Mouse (Mus musculus) layer of hippocampus, postnatal 36 days (tissue): ENCODE measurements around the gene Gjb3. TPM values are rescaled to one million over a fixed set of nuclear protein-coding genes. Genes with fewer than 3 reads are reported as not detected.

ENCODE experiments used
- DNase-seq, 2 experiments: peaks; one replicate each; pipeline ENCODE4 v3.0.0; 2022
- total RNA-seq, 2 experiments: library from RNA; stranded (reverse); gene quantifications; 2 replicates each; pipeline ENCODE4 v1.2.3; 2021

Gene Gjb3
- total RNA-seq, 2 experiments from 2014 or later, result 0.30 to 0.50 TPM

DNA sequence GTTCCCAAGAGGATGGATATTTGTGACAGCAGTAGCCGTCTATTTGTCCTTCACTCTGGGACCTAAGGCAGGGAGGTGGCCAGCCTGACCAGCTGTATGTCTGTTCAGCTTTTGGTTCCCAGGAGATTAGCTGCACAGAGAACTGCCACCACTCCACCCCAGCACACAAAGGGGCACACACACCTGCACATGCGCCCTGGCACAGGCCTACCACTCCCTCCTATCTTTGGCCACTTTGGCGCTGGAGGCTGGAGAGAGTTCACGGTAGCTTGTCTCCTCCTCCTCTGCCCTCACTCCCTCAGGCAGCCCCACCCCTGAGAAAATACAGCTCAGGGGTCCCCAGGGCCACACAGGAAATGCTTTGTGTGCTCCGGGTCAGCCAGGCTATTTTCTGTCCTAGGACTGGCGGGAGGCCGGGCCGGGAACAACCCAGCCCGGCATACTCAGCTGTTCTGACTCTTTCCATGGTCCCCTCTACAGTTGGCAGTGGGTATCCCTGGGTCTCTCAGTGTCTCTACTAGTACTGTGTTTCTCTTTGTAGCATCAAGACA, 52.1 kb downstream of the Gjb3 start:
- no peak for DNase-seq

Other genes starting within 250 kb of the Gjb3 start
- 1 to 10 TPM; 4.6 to 4.9 TPM for gene Tmem35b, start 207.2 kb downstream of the Gjb3 start, total RNA-seq
- 100 to 1,000 TPM; 283 to 287 TPM for gene Dlgap3, start 161.6 kb downstream of the Gjb3 start, total RNA-seq
- 10 to 100 TPM; 51.2 to 59.5 TPM for gene Smim12, start 87.1 kb downstream of the Gjb3 start, total RNA-seq
- 1 to 10 TPM; 1.5 to 2.1 TPM for gene Gja4, start 16.8 kb downstream of the Gjb3 start, total RNA-seq
- under 1 TPM in 1 of 2 experiments, not detected in 1; 0.25 TPM for gene Gjb4, start 23.2 kb upstream of the Gjb3 start, total RNA-seq
- not detected for gene Gjb5, start 27.3 kb upstream of the Gjb3 start, total RNA-seq